In the genomic region with DNA sequence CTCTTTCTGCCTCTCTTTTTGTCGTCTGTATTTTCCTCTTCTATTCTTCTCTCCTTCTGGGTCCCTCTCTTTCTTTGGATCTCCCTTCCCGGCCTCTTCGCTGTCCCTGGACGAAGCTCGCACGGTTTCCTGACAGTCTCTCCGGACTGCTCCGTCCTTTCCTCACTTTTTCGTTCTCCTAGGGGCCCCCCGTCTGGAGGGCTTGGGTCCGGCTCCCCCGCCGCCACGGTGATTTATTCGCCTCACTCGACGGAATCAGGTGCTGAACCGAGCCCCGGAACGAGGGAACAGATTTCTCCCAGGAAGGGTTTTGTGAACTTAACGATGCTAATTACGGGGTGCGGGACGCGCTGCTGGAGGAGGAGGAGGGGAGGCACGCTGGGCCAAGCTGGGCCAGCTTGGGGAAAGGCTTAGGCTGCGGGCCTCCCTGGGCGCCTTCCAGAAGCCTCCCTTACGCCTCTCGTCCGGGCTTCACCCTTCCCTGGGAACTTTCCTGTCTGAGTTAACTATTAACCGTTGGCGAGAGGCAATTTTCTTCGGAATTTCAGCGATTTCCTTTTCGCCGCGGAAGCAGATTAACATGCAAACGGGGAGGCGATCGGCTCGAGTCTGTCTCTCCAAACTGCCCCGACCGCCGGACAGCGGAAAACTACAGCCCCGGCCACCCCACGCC, we compare ENCODE assay signal across 10 mouse cellular contexts. TPM values are rescaled to one million over a fixed set of nuclear protein-coding genes. Genes with fewer than 3 reads are reported as not detected.
DNase-seq lines count a peak whose midpoint lies in the region; ATAC-seq lines count a peak whose summit lies in the region.
"Had no signal": no experiment of that assay in that cellular context is flagged by ENCODE, and none has a peak within 500 bp of the region (broad histone marks: within the 10 kb centered on the region; RNA-seq: fewer than 3 reads in every experiment).

No protein-coding gene starts in this region.

- under 1% methylated on average over 48 of the region's 48 CpGs for WGBS in heart, embryonic 11.5 days (ENCODE audit: insufficient replicate concordance)
- WGBS in heart, embryonic 16.5 days: 2% methylated on average over 48 of the region's 48 CpGs
- WGBS in neural tube, embryonic 13.5 days: under 1% methylated on average over 48 of the region's 48 CpGs

- H3K9me3 ChIP-seq in heart, embryonic 11.5 days (replicated peaks; ENCODE audit: control insufficient read depth, low read length): no peaks in the 10 kb centered on the region
- H3K9me3 ChIP-seq in heart, embryonic 16.5 days (replicated peaks; ENCODE audit: control insufficient read depth, low read length): peaks cover 3% of the 10 kb centered on the region; the same call in 1 of the 2 replicates
- no peaks in the 10 kb centered on the region for H3K9me3 ChIP-seq in neural tube, embryonic 13.5 days
- H3K9me3 ChIP-seq: G1E had no signal

- no peak for ATAC-seq in heart, embryonic 11.5 days (replicated peaks; ENCODE audit: insufficient number of reproducible peaks, low FRiP score, low TSS enrichment)
- ATAC-seq in heart, embryonic 16.5 days (replicated peaks; ENCODE audit: extremely low read depth, insufficient read depth, low FRiP score): no peak
- ATAC-seq in neural tube, embryonic 13.5 days (ENCODE audit: low read depth): no peak

- intact Hi-C loops in heart, postnatal 25 days (cut with DNase I): no loop called here

- peak overlapping the region; percentile 31 for H3K4me3 ChIP-seq in heart, embryonic 11.5 days (ENCODE audit: low read depth, low read length)
- peak overlapping the region; percentile 41 for H3K4me3 ChIP-seq in heart, embryonic 16.5 days (ENCODE audit: low read length)
- H3K4me3 ChIP-seq in neural tube, embryonic 13.5 days: peak overlapping the region; percentile 23

- peaks cover 20% of the 10 kb centered on the region for H3K4me1 ChIP-seq in heart, embryonic 11.5 days (ENCODE audit: control insufficient read depth, insufficient read depth, low read length)
- peaks cover 18% of the 10 kb centered on the region for H3K4me1 ChIP-seq in heart, embryonic 16.5 days (ENCODE audit: control insufficient read depth, insufficient read depth, low read length)
- H3K4me1 ChIP-seq in neural tube, embryonic 13.5 days (replicated peaks): peaks cover 40% of the 10 kb centered on the region

- H3K4me2 ChIP-seq in heart, embryonic 11.5 days: peak overlapping the region; percentile 61
- H3K4me2 ChIP-seq in heart, embryonic 16.5 days (ENCODE audit: low read depth, low read length): peak overlapping the region; percentile 65
- peak overlapping the region; percentile 51 for H3K4me2 ChIP-seq in neural tube, embryonic 13.5 days

- no peaks in the 10 kb centered on the region for H3K36me3 ChIP-seq in heart, embryonic 11.5 days (ENCODE audit: control insufficient read depth, insufficient read depth, low read length)
- H3K36me3 ChIP-seq in heart, embryonic 16.5 days (ENCODE audit: control insufficient read depth, insufficient read depth): no peaks in the 10 kb centered on the region
- H3K36me3 ChIP-seq in neural tube, embryonic 13.5 days: no peaks in the 10 kb centered on the region
- H3K36me3 ChIP-seq: G1E had no signal

- H3K9ac ChIP-seq in heart, embryonic 11.5 days (ENCODE audit: low read depth, low read length): no peak overlapping the region
- peak overlapping the region; percentile 45; the same call in 1 of the 2 replicates for H3K9ac ChIP-seq in heart, embryonic 16.5 days (ENCODE audit: low read length)
- H3K9ac ChIP-seq in neural tube, embryonic 13.5 days: peak overlapping the region; percentile 54

- no peak overlapping the region for H3K27ac ChIP-seq in heart, embryonic 11.5 days (ENCODE audit: low read depth, low read length)
- H3K27ac ChIP-seq in heart, embryonic 16.5 days (ENCODE audit: low read length): no peak overlapping the region
- peak overlapping the region; percentile 79 for H3K27ac ChIP-seq in neural tube, embryonic 13.5 days (replicated peaks)

- peaks cover 97% of the 10 kb centered on the region for H3K27me3 ChIP-seq in heart, embryonic 11.5 days (ENCODE audit: control insufficient read depth, insufficient read depth, low read length)
- peaks cover 96% of the 10 kb centered on the region for H3K27me3 ChIP-seq in heart, embryonic 16.5 days (ENCODE audit: control insufficient read depth, insufficient read depth, low read length)
- H3K27me3 ChIP-seq in neural tube, embryonic 13.5 days: peaks cover 100% of the 10 kb centered on the region

- DNase-seq in heart, postnatal 25 days (ENCODE audit: low spot score): no peak
- peak; percentile 86 to 92 for DNase-seq in kidney, postnatal 25 days
- DNase-seq in layer of hippocampus, postnatal 14 days (ENCODE audit: low spot score in 2 of 2): no peak
- no peak for DNase-seq in frontal cortex, adult 2 months (ENCODE audit: extremely low spot score in 1 of 2, low spot score in 1 of 2)
- no peak for DNase-seq in layer of hippocampus, adult 9-10 months (ENCODE audit: low spot score)

RNA-seq across cellular contexts. Expression of a gene that starts 14.6 kb away (rescaled TPM):
- not detected in 2 replicates for polyA plus RNA-seq in heart, embryonic 11.5 days (2014; fragmentation: Nextera tagmentation; extraction: Ambion mirVana)
- not detected for total RNA-seq in heart, postnatal 25 days (2021)
- polyA plus RNA-seq in heart, embryonic 16.5 days (2015; fragmentation: Nextera tagmentation; extraction: Ambion mirVana): not detected in 2 replicates
- 25.2 and 28.2 TPM in 2 replicates for polyA plus RNA-seq in neural tube, embryonic 13.5 days (2015; fragmentation: Nextera tagmentation; extraction: Ambion mirVana)
- total RNA-seq in layer of hippocampus, postnatal 14 days (2021): under 1 TPM; 0.24 to 0.28 TPM
- polyA plus RNA-seq in frontal cortex, adult 2 months (2012; rRNA removed): 0.06 and 0.11 TPM in 2 replicates
- total RNA-seq: common myeloid progenitor, adult 5-6 weeks had no signal
- polyA plus RNA-seq: G1E had no signal

Comparison
In these comparisons a context has a peak if more than half of its experiments do, and no peak if none do; other contexts are left out.
1. DNase-seq: peak in kidney, postnatal 25 days (2 of 2); none in heart, postnatal 25 days (single experiment), layer of hippocampus, postnatal 14 days (0 of 2), frontal cortex, adult 2 months (0 of 2) and layer of hippocampus, adult 9-10 months (single experiment).
2. RNA of a gene that starts 14.6 kb away (polyA plus RNA-seq): 25.2 to 28.2 TPM in neural tube, embryonic 13.5 days; 0.06 to 0.11 TPM in frontal cortex, adult 2 months, not detected in heart, embryonic 11.5 days and not detected in heart, embryonic 16.5 days; every median in the first group is over 10 times any median in the second.
3. Peak in every context shown above with its lines, with median percentiles within 50 percentile points of each other: H3K4me2 ChIP-seq and H3K4me3 ChIP-seq.